Mouse (Mus musculus) CH12.LX (cell line): ENCODE results near the gene Hhipl1.

ENCODE experiments used
- CTCF ChIP-seq, 2 experiments: IDR thresholded peaks in 1 of 2; conservative IDR thresholded peaks in 1 of 2; 2 replicates each; pipeline ENCODE4 v1.5.1; 2011 to 2012; ENCODE audit warnings: low read depth in 2 of 2, low read length in 2 of 2, improper control_type of control experiment in 1 of 2, inconsistent platforms in 1 of 2, mild to moderate bottlenecking in 1 of 2, moderate library complexity in 1 of 2
- HCFC1 ChIP-seq: IDR thresholded peaks from 2 replicates; pipeline ENCODE4 v1.6.1; 2012; ENCODE audit warnings: low read depth, mild to moderate bottlenecking, inconsistent platforms, low read length, improper control_type of control experiment
- KAT2A ChIP-seq: IDR thresholded peaks from 2 replicates; pipeline ENCODE4 v1.6.1; 2012; ENCODE audit warnings: low read length, improper control_type of control experiment, inconsistent platforms; ENCODE audit not compliant: insufficient replicate concordance
- MEF2A ChIP-seq: IDR thresholded peaks from 2 replicates; pipeline ENCODE4 v1.6.1; 2014; ENCODE audit warnings: low read depth, mild to moderate bottlenecking, inconsistent platforms, low read length, improper control_type of control experiment, borderline replicate concordance
- NRF1 ChIP-seq: IDR thresholded peaks from 2 replicates; pipeline ENCODE4 v1.6.1; 2014; ENCODE audit warnings: low read depth, mild to moderate bottlenecking, inconsistent platforms, low read length, improper control_type of control experiment, moderate library complexity
- PAX5 ChIP-seq: IDR thresholded peaks from 2 replicates; pipeline ENCODE4 v1.6.1; 2012; ENCODE audit warnings: low read length, inconsistent platforms, mixed read lengths
- POLR2A ChIP-seq: IDR thresholded peaks from 2 replicates; pipeline ENCODE4 v1.6.1; 2011; ENCODE audit warnings: low read depth, mild to moderate bottlenecking, improper control_type of control experiment, low read length
- RCOR1 ChIP-seq: conservative IDR thresholded peaks from 2 replicates; pipeline ENCODE4 v1.6.1; 2012; ENCODE audit warnings: low read depth, mild to moderate bottlenecking, inconsistent platforms, low read length, improper control_type of control experiment
- TCF12 ChIP-seq: IDR thresholded peaks from 2 replicates; pipeline ENCODE4 v1.6.1; 2014; ENCODE audit warnings: low read depth, mild to moderate bottlenecking, inconsistent platforms, low read length, improper control_type of control experiment
- USF1 ChIP-seq: IDR thresholded peaks from 2 replicates; pipeline ENCODE4 v1.6.1; 2014; ENCODE audit warnings: low read depth, mild to moderate bottlenecking, inconsistent platforms, low read length, improper control_type of control experiment
- USF2 ChIP-seq: conservative IDR thresholded peaks from 2 replicates; pipeline ENCODE4 v1.6.1; 2011; ENCODE audit warnings: low read depth, low read length, improper control_type of control experiment
- ZC3H11A ChIP-seq: IDR thresholded peaks from 2 replicates; pipeline ENCODE4 v1.6.1; 2012; ENCODE audit warnings: low read depth, mild to moderate bottlenecking, inconsistent platforms, low read length, improper control_type of control experiment

GRCm38 (mm10) chr12:108350931-108351330 lies 44.9 kb downstream of the Hhipl1 start:
- TF ChIP-seq HCFC1 (no peak), CTCF (conservative IDR thresholded peaks at IDR 0.05 in 1 of 2, IDR thresholded peaks at IDR 0.05 in 1 of 2; ENCODE audit: low read depth in 2 of 2, low read length in 2 of 2) (no peak), ZC3H11A (no peak), PAX5 (no peak), USF1 (no peak), POLR2A (no peak), NRF1 (no peak), USF2 (no peak), TCF12 (no peak), MEF2A (no peak), KAT2A (no peak), RCOR1 (no peak)
